Mouse (Mus musculus) spleen, adult 2 months (tissue): ENCODE results near the gene Prtg.

Experiments
- CTCF ChIP-seq: fragments of 200-500 bp; IDR thresholded peaks from 2 replicates; pipeline ENCODE4 v1.5.1; 2011; ENCODE audit warnings: mild to moderate bottlenecking, inconsistent platforms; ENCODE audit not compliant: insufficient read depth, insufficient read length, insufficient replicate concordance; ENCODE audit errors: extremely low read depth
- POLR2A ChIP-seq: fragments of 200-500 bp; IDR thresholded peaks from 2 replicates; pipeline ENCODE4 v1.6.1; 2011; ENCODE audit warnings: low read depth, low read length, inconsistent platforms

GRCm38 (mm10) chr9:72779004-72779403, 27.7 kb upstream of the Prtg start:
- no peak for TF ChIP-seq CTCF
- TF ChIP-seq POLR2A, result no peak
